Mouse (Mus musculus) retina, embryonic 14.5 days (tissue): ENCODE data around the gene Endov.
A peak's percentile ranks its signal among the peaks of the same experiment; 100 is the strongest.

ENCODE experiments used
- DNase-seq: peaks from one replicate; pipeline ENCODE4 v3.0.0-alpha.2; 2015; ENCODE audit warnings: low spot score

Gene Endov

DNA sequence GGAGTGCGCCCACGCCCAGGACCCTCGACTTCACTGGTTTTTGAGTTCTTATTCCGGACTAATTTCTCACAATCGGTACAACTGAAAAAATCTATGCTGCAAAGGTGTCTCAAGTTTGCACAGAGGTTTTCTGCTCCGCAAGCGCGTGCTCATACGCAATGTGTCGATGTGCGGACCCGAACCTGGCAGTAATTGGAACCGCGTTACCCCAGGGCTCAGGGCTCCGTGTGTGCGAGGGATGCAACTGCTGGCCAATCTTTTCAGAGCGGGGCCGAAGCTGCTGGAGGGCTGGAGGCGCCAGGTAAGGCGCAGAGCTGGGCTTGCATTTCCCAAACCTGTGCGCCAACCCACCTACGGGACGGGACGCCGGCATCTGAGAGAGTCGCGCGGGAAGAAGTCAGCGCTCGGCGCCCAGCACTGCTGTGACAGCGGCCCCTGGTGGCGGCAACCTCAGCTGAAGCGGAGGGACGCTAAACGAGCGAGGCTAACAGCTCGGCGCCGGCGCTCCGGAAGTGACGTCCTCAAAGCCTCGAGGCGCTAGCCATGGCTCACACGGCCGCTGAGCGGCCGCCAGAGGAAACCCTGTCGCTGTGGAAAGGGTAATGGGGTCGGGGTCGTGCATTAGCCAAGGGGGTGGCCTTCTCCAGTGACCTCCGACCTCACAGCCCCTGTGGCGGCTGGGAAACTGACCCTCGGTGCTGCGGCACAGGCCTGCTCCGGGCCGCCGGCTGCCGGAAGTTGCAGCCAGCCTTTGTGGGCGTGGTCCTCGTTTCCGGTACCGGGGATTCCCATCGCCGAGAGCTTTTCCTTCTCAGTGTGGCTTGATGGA, at the start of gene Endov:
Endov (plus strand) TSS at position 487 of the 829 bp plus-strand sequence.
- DNase-seq = peak; percentile 99

DNA sequence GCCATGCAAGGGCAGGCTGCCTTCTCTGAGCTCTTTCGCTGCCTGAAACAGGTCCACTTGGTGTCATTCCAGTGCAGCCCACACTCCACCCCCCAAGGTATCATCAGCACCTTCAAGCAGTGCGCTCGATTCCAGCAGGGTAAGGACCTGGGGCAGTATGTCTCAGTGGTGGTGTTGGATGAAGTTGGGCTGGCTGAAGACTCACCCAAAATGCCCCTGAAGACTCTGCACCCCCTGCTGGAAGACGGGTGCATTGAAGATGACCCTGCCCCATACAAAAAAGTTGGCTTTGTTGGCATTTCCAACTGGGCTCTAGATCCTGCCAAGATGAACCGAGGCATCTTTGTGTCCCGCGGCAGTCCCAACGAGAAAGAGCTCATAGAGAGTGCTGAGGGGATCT, 48.9 kb upstream of the Endov start:
- no peak for DNase-seq

GRCm38 (mm10) chr11:119443442-119443841, 47.7 kb upstream of the Endov start:
- DNase-seq = no peak

DNA sequence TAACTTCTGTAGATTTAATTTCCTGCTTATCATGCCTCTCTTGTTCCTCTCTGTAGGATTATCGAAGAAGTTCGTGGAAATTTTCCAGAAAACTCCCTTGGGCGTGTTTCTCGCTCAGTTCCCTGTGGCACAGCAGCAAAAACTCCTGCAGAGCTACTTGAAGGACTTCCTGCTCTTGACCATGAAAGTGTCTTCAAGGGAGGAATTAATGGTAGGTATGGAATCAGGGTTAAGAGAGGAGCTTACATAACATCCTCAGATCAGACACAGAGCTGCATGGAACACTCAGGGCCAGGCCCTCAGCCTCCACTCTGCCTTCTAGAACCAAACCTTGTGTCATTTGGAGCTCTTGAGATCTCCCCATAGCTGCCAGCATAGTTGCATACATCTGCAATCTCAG, 35.0 kb upstream of the Endov start:
- DNase-seq = no peak

DNA sequence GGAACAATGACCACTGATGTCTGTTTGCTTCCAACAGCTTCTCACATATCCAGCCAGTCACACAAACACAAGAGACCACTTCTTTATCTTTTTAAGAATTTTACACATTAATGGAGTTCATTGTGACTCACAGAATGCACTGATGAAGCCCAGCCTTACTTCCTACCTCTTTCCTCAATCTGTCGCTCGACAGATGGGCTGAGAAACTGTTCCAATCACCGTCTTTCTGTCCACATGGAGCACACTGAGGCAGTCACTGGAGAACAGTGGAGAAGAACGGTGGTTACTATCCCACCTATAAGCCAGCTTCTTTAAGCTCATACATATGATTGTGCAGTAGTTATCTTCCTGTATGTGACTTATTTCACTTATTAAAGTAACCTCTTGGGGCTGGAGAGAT, 13.3 kb upstream of the Endov start:
- no peak for DNase-seq

- no peak for DNase-seq
Observed at GRCm38 (mm10) chr11:119491690-119492087, 542 bp downstream of the Endov start.

DNA sequence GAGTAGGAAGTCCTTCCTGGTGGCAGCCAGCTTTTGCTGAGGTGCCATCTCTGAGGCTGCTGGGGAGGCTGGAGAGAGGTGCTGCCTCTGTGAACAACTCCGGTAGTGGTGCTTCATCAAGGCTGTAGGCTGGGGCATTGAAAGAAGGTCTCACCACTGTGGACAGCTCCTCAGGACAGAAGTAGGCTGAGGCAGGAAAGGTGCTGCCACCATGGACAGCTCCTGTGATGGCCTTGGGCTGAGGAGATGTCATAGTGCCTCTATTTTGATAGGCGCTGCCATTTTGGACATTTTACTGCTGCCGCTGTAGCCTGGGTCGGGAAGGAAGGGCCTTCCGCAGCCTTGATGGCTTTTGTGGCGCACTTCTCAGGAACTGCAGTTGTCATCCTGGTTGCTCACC, 1.7 kb downstream of the Endov start:
- DNase-seq = no peak

- DNase-seq = no peak
Observed at GRCm38 (mm10) chr11:119493516-119493915, 2.4 kb downstream of the Endov start.

DNA sequence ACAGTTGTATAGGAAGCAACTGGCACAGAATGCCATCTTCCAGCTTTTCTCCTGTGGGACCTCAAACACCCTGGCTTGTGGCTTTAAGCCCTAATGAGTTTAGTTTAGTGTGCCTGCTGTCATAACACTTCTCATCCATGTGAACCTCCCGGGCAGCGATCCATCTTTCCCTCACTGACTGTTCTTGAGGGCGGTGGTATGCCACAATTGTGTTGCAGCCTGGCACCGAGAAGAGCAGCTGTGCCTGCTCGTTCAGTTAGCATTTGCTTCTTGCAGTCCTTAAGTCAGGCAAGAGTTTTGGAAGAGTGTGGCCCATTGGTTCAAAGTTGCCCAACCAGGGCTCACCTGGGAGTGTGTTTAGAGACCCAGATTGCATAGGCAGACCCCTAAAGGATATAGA, 5.0 kb downstream of the Endov start:
- no peak for DNase-seq

- no peak for DNase-seq
Observed at GRCm38 (mm10) chr11:119497451-119497850, 6.3 kb downstream of the Endov start.

DNA sequence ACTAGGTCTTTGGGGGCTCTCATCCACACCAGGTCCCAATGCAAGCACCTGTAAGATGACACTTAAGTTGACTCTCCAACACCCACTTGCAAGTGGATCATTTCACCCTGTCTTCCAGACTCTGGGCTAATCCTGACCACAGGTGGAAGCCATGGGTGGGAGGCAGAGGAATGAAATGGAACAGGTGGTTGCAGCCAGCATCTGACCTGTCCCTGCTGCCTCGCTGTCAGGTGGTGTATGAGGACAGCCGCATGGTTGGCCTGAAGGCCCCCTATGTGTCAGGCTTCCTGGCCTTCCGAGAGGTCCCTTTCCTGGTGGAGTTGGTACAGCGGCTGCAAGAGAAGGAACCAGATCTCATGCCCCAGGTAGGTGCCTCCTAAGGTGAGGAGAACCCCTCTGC, 8.2 kb downstream of the Endov start:
- DNase-seq = no peak

- no peak for DNase-seq
Observed at GRCm38 (mm10) chr11:119500011-119500410, 8.9 kb downstream of the Endov start.

- DNase-seq = peak; percentile 89
Observed at GRCm38 (mm10) chr11:119503675-119504074, 12.5 kb downstream of the Endov start.

- no peak for DNase-seq
Observed at GRCm38 (mm10) chr11:119506386-119506785, 15.2 kb downstream of the Endov start.

- no peak for DNase-seq
Observed at GRCm38 (mm10) chr11:119507772-119508171, 16.6 kb downstream of the Endov start.

DNA sequence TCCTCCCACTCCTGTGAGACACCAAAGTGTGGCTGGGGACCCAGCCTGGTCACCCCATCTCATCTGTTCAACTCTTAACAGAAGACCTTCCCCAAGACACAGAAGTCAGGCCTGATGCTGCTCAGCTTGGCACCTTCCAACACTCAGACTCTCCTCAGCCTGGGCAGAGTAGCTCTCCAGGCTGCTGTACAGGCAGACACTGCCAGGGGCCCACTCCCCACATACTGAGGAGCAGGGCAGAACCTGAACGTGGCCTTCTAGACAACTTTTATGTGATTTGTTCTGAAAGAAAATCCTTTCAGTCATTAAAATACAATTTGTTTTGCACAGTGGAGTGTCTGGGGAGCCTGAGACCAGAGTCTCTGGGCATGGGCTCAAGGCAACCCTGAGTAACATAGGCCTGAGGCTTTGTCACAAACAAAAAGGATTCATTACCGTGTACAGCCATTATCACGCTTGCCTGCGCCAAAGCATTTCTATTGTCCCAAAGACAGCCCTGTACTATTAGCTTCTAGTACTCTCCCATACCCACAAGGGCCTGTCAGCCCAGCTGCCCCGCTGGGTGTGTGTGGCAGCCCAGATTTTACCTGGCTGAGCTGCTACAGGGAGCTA, 18.1 kb downstream of the Endov start:
- no peak for DNase-seq

- no peak for DNase-seq
Observed at GRCm38 (mm10) chr11:119513038-119513659, 22.0 kb downstream of the Endov start.

GRCm38 (mm10) chr11:119514108-119514860, 23.1 kb downstream of the Endov start:
- DNase-seq = peak; percentile 31

DNA sequence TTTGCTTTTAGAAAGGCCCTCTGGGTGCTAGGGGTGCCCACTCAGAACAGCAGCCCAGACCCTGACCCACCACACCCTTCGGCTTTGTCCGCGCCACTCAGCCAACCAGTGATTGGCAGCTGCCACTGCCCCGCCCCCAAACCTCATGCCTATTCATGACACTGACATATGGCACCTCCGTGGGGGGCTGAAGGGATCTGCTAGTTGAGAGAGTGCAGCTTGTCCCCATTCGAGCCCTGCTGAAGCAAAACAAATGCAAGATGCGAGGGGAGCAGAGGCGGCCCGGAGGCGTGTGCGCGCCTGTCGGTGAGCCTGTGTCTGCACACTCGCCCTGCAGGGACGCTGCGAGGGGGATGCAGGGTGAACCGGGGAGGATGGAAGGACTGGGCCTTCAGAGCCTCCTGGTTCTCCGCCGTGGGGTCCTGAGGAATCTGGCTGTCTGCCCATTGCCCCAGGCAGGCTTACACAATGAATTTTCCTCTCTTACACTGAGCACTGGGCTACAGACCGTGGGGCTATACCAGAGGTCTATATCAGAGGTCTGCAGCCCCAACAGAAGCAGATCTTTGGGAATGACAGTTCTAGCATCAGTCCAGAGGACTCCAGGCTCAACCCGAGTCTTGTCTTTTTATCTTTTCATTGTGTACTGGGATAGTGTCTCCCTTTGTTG, 24.0 kb downstream of the Endov start:
- peak; percentile 91 for DNase-seq

- DNase-seq = no peak
Observed at GRCm38 (mm10) chr11:119515823-119516676, 24.9 kb downstream of the Endov start.
